Mouse (Mus musculus) embryonic facial prominence, embryonic 11.5 days (tissue): ENCODE measurements around the gene Lrrc8b. TPM values are rescaled to one million over a fixed set of nuclear protein-coding genes. Genes with fewer than 3 reads are reported as not detected.

Source experiments
- ATAC-seq: fragments of 200-750 bp; cut with Nextera tagmentation; replicated peaks from 2 replicates; pipeline ENCODE4 v1.8.0; 2017; ENCODE audit warnings: low read depth; ENCODE audit not compliant: insufficient number of reproducible peaks, low FRiP score, low TSS enrichment
- DNase-seq: peaks from one replicate; pipeline ENCODE4 v3.0.0-alpha.2; 2015; ENCODE audit warnings: low spot score
- H3K27ac ChIP-seq: fragments of 300-500 bp; sonication (generic); replicated peaks from 2 replicates; pipeline ENCODE4 v1.5.1; 2014; ENCODE audit warnings: mild to moderate bottlenecking, low read depth, low read length, control low read depth
- H3K27me3 ChIP-seq: fragments of 300-500 bp; sonication (generic); 2 replicates; pipeline ENCODE4 v1.6.1; 2014; ENCODE audit warnings: mild to moderate bottlenecking, low read length, moderate library complexity, mixed read lengths; ENCODE audit not compliant: control insufficient read depth, insufficient read depth
- H3K36me3 ChIP-seq: fragments of 300-500 bp; sonication (generic); replicated peaks from 2 replicates; pipeline ENCODE4 v1.6.1; 2014; ENCODE audit warnings: low read depth, mild to moderate bottlenecking, low read length, moderate library complexity, mixed read lengths; ENCODE audit not compliant: control insufficient read depth, insufficient read depth
- H3K4me1 ChIP-seq: fragments of 300-500 bp; sonication (generic); 2 replicates; pipeline ENCODE4 v1.6.1; 2014; ENCODE audit warnings: low read length, mixed read lengths; ENCODE audit not compliant: control insufficient read depth, insufficient read depth
- H3K4me2 ChIP-seq: fragments of 300-500 bp; sonication (generic); 2 replicates; pipeline ENCODE4 v1.6.1; 2014; ENCODE audit warnings: low read depth, mild to moderate bottlenecking, control low read depth, low read length, moderate library complexity
- H3K4me3 ChIP-seq: fragments of 300-500 bp; sonication (generic); 2 replicates; pipeline ENCODE4 v1.5.1; 2014; ENCODE audit warnings: low read depth, low read length, control low read depth
- H3K9ac ChIP-seq: fragments of 300-500 bp; sonication (generic); replicated peaks from 2 replicates; pipeline ENCODE4 v1.6.1; 2014; ENCODE audit warnings: mild to moderate bottlenecking, control low read depth, low read length
- H3K9me3 ChIP-seq: fragments of 300-500 bp; sonication (generic); replicated peaks from 2 replicates; pipeline ENCODE4 v1.6.1; 2016; ENCODE audit warnings: mild to moderate bottlenecking, low read length, inconsistent platforms, mixed read lengths; ENCODE audit not compliant: control insufficient read depth
- WGBS: fragments of 180-500 bp; shearing (Covaris S2); extraction: QIAGEN DNeasy Blood & Tissue Kit; methylation state at CpG from one replicate; pipeline ENCODE4 v1.1.7; 2014; 5-methylcytosine and 5-hydroxymethylcytosine counted together
- polyA plus RNA-seq: library from polyadenylated mRNA; unstranded; fragments of >200 nt; fragmentation: Nextera tagmentation; extraction: Ambion mirVana; gene quantifications from 2 replicates; pipeline ENCODE4 v1.2.1, GENCODE M21; 2014

Lrrc8b gene
- polyA plus RNA-seq, 1 experiment from 2014 or later, result 7.6 TPM

DNA sequence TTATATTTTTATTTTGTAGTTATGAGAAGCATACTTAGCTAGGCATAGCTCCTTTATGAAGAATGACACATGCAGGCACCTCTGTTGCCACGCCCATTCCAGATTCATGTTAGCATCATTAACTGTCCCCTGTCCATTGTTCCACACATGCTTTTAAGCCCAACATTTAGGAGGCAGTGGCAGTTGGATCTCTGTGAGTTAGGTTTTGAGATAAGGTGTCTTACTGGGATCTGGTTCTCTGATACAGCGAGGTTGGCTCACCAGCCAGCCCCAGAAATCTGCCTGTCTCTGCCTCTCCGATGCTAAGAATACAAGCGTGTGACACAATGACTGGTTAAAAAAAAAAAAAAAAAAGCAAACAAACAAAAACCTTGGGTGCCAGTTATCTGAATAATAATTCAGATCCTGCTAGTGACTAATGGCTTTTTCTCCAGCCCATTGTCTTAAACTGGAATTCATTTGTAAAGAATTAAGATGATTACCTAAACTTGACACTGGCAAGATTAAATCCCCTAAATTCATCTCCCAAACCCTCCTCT, 110.6 kb downstream of the Lrrc8b start:
- H3K27ac ChIP-seq, result no peak overlapping the region
- H3K4me2 ChIP-seq, result no peak overlapping the region
- no peak overlapping the region for H3K9ac ChIP-seq
- DNase-seq (no peak), ATAC-seq (no peak)
- H3K9me3 ChIP-seq, result no peaks in the 10 kb centered on the region
- H3K36me3 ChIP-seq, result no peaks in the 10 kb centered on the region
- no peaks in the 10 kb centered on the region for H3K27me3 ChIP-seq
- H3K4me1 ChIP-seq, result no peaks in the 10 kb centered on the region
- WGBS, result 88% methylated on average over 4 of the region's 4 CpGs
- H3K4me3 ChIP-seq, result no peak overlapping the region

DNA sequence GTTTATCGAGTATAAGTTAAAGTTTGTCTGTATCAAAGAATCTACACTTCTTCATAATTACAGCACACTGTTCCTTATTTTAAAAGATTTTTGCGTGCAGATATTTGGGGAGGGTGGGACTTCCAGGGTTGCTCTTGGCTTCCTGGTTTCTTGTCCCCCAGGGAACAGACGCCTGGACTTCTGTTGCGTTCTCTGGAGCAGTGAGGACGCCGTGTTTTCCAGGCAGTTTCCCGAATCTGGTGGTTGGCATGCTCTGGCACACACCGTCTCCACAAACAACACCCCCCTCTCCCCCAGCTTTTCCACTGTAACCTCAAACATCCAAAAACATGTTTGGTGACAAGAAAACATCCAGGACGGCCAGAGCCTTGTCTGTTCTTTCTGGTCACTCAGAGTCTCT, 111.2 kb downstream of the Lrrc8b start:
- no peak for DNase-seq
- Histone ChIP-seq H3K27ac (no peak overlapping the region), H3K4me1 (no peaks in the 10 kb centered on the region), H3K27me3 (no peaks in the 10 kb centered on the region), H3K4me2 (no peak overlapping the region), H3K4me3 (no peak overlapping the region), H3K9me3 (no peaks in the 10 kb centered on the region), H3K36me3 (no peaks in the 10 kb centered on the region), H3K9ac (no peak overlapping the region)
- WGBS, result 81% methylated on average over 9 of the region's 9 CpGs
- ATAC-seq, result no peak

DNA sequence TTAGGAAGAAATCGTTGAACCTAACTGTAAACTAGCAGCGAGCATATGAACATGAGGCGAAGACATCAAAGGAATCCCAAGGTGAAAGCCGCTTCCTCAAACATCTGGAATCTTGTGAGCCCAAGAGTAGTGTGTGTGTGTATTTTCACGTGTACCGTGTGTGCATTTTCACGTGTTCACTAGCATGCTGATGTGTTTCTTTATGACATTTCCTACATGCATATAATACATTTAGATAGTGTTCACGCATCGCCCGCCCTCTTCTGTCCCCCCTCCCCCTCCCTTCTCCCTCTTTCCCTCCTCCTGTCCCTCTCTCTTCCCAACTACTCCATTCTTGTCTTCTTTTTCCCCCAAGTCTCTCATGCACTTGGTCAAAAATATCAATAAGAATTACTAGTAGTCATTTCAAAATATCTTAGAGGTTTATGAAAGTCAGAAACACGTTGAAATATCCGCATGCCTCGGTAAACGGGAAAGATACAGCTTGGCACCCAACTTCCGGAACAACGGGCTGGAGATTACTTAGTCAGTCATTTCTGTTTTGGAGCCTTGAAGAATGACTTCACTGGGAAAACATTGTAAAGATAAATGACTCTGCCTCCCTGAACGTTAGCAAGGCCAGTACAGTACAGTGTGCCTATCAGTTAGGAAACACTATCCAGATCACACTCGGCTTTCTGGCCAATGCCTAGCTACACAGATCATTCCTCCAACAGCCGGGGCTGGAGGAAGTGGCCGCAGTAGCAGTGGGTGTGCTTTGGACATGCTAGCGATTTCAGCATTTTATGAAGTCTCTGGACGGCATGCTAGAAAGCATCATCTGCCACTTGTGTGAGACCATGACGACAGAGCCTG, 112.1 kb downstream of the Lrrc8b start:
- no peaks in the 10 kb centered on the region for H3K9me3 ChIP-seq
- no peaks in the 10 kb centered on the region for H3K4me1 ChIP-seq
- H3K9ac ChIP-seq, result no peak overlapping the region
- no peak overlapping the region for H3K4me3 ChIP-seq
- ATAC-seq (no peak), DNase-seq (no peak)
- WGBS, result 92% methylated on average over 23 of the region's 23 CpGs
- no peaks in the 10 kb centered on the region for H3K36me3 ChIP-seq
- H3K27me3 ChIP-seq, result no peaks in the 10 kb centered on the region
- no peak overlapping the region for H3K27ac ChIP-seq
- no peak overlapping the region for H3K4me2 ChIP-seq

- Histone ChIP-seq H3K4me3 (no peak overlapping the region), H3K4me1 (no peaks in the 10 kb centered on the region), H3K27me3 (no peaks in the 10 kb centered on the region), H3K9ac (no peak overlapping the region), H3K4me2 (no peak overlapping the region), H3K36me3 (no peaks in the 10 kb centered on the region), H3K27ac (no peak overlapping the region), H3K9me3 (no peaks in the 10 kb centered on the region)
- no peak for DNase-seq
- ATAC-seq, result no peak
- 88% methylated on average over 6 of the region's 6 CpGs for WGBS
These were observed 115.0 kb downstream of the Lrrc8b start for GRCm38 (mm10) chr5:105530576-105530975.

DNA sequence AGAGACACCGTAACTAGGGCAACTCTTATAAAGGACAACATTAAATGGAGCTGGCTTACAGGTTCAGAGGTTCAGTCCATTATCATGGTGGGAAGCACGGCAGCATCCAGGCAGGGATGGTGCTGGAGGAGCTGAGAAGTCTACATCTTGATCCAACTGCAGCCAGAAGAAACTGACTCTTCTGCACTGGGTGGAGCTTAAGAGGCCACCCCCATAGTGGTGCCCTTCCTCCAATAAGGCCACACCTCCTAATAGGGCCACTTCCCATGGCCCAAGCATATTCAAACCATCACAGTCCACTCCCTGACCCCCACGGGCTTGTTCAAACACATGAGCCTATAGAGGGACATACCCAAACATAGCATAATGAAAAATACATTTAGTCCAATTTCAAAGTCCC, 119.6 kb downstream of the Lrrc8b start:
- H3K27me3 ChIP-seq, result no peaks in the 10 kb centered on the region
- no peaks in the 10 kb centered on the region for H3K4me1 ChIP-seq
- H3K27ac ChIP-seq, result no peak overlapping the region
- no peaks in the 10 kb centered on the region for H3K36me3 ChIP-seq
- 92% methylated on average over 3 of the region's 3 CpGs for WGBS
- no peaks in the 10 kb centered on the region for H3K9me3 ChIP-seq
- H3K9ac ChIP-seq, result no peak overlapping the region
- ATAC-seq (no peak), DNase-seq (no peak)
- H3K4me2 ChIP-seq, result no peak overlapping the region
- H3K4me3 ChIP-seq, result no peak overlapping the region

DNA sequence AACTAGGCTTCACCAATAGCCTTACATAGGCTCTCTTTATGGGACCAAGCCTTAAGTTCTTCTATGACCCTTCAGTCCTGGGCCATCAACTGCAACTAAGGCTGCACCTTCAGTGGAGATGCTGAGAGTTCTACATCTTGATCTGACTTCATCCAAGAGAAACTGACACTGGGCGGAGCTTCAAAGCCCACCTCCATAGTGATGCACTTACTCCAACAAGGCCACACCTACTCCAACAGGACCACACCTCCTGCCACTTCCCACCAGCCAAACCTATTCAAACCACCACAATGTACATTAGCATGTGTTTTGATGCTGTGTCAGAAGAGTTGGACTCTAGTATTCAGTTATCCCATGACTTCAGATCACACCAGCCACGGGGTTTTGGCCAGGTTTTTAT, 120.6 kb downstream of the Lrrc8b start:
- Histone ChIP-seq H3K27me3 (no peaks in the 10 kb centered on the region), H3K4me3 (no peak overlapping the region), H3K36me3 (no peaks in the 10 kb centered on the region), H3K9ac (no peak overlapping the region), H3K9me3 (no peaks in the 10 kb centered on the region), H3K4me1 (no peaks in the 10 kb centered on the region), H3K4me2 (no peak overlapping the region), H3K27ac (no peak overlapping the region)
- DNase-seq (no peak), ATAC-seq (no peak)
- WGBS, result 93% methylated on average over 2 of the region's 2 CpGs

- 59% methylated on average over 11 of the region's 11 CpGs for WGBS
- no peaks in the 10 kb centered on the region for H3K9me3 ChIP-seq
- no peak overlapping the region for H3K4me3 ChIP-seq
- H3K27me3 ChIP-seq, result no peaks in the 10 kb centered on the region
- H3K9ac ChIP-seq, result no peak overlapping the region
- H3K27ac ChIP-seq, result no peak overlapping the region
- ATAC-seq, result no peak
- H3K36me3 ChIP-seq, result no peaks in the 10 kb centered on the region
- DNase-seq, result peak; percentile 43
- no peaks in the 10 kb centered on the region for H3K4me1 ChIP-seq
- no peak overlapping the region for H3K4me2 ChIP-seq
These were observed 121.6 kb downstream of the Lrrc8b start for GRCm38 (mm10) chr5:105537101-105537723.
